Mouse (Mus musculus): ENCODE results near the gene Cacnb3.

DNA sequence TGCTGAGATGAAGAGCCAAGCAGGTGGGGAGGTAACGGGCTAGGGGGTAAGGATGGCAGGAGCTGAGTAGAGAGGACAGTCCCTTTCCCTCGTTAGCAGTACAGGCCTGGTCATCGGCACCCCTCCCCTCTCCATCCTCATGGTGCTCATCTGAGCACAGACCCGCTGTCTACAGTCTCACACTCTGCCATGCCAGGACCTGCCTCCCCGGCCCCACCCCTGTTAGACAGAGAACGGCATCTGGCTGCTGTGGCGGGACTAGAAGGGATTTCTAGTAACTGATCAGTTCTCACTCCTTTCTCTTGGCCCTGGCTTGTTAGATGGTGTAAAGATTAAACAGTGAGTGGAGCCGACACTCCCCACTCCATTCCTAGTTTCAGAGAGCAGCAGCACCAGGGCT is 16.1 kb downstream of the Cacnb3 start:
- no peak for TF ChIP-seq POLR2A (IDR thresholded peaks at IDR 0.05; ENCODE audit: control insufficient read depth, extremely low read depth, insufficient read depth, low read length, poor library complexity)
- no peak for TF ChIP-seq CTCF (IDR thresholded peaks at IDR 0.05; ENCODE audit: borderline replicate concordance, control insufficient read depth, extremely low read depth, insufficient read depth, low read length, poor library complexity)

Measured in thymus, adult 2 months (tissue).